Mouse (Mus musculus) megakaryocyte, embryonic 14.5 days (primary cell): ENCODE data around the gene Tenm3.

Source experiments
- FLI1 ChIP-seq: IDR thresholded peaks from 2 replicates; pipeline ENCODE4 v1.6.1; 2012; ENCODE audit warnings: low read length, inconsistent platforms, mixed read lengths
- GATA1 ChIP-seq: IDR thresholded peaks from 3 replicates; pipeline ENCODE4 v1.6.1; 2012; ENCODE audit warnings: mixed read lengths, low read length, inconsistent platforms, borderline replicate concordance

DNA sequence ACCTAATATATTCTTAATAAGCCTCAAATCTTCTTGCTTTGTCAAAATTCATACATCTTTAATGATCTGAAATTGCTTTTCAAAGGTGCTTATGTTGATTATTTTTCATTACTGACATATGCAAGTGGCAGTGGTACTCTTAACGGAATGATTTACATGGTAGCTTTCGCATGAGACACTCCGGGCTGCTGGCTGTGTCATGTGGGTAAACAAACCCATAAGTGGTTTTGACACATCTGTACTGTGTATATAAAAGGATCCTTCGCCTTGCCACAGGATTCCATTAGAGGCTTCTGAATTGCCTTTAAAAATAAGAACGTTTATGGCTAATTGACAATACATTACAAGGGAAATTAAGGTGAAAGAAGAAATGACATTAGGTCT lies 529.8 kb downstream of the Tenm3 start:
- TF ChIP-seq GATA1 (no peak), FLI1 (no peak)
